Mouse (Mus musculus) bone marrow, adult 2 months (tissue): ENCODE data around the gene Itgae.

Experiments
- CTCF ChIP-seq: fragments of 200-500 bp; IDR thresholded peaks from 2 replicates; pipeline ENCODE4 v1.5.1; 2011; ENCODE audit warnings: low read length, control low read depth; ENCODE audit not compliant: control insufficient read depth, insufficient read depth
- POLR2A ChIP-seq: fragments of 200-500 bp; IDR thresholded peaks from 2 replicates; pipeline ENCODE4 v1.6.1; 2011; ENCODE audit warnings: low read depth, mild to moderate bottlenecking, control low read depth, low read length, borderline replicate concordance; ENCODE audit not compliant: control insufficient read depth

DNA sequence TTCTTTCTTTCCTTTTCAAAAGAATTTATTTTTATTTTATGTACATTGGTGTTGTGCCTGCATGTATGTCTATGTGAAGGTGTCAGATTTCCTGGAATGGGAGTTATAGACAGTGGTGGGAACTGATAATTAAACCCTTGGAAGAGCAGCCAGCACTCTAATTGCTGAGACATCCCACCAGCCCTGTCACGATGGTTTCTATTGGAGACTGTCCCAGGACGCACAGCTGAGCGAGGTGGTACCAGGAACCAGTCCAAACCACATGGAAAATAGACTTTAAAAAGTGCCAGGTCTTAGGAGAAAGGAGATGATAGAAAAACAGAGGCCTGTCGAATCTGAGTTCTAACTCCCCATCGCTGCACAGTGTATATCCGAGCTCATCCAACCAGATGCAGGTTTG lies 64.7 kb downstream of the Itgae start:
- no peak for TF ChIP-seq CTCF
- no peak for TF ChIP-seq POLR2A
